Mouse (Mus musculus) limb, embryonic 14.5 days (tissue): ENCODE results near the gene Eif3j1. TPM values are rescaled to one million over a fixed set of nuclear protein-coding genes. Genes with fewer than 3 reads are reported as not detected.

Source experiments
- ATAC-seq: fragments of 200-750 bp; cut with Nextera tagmentation; 2 replicates; pipeline ENCODE4 v1.8.0; 2017; ENCODE audit warnings: low read depth, moderate number of reproducible peaks, moderate TSS enrichment; ENCODE audit not compliant: low FRiP score
- DNase-seq: peaks from one replicate; pipeline ENCODE4 v3.0.0-alpha.2; 2015; ENCODE audit warnings: low spot score
- H3K27ac ChIP-seq: fragments of 300-500 bp; sonication (generic); replicated peaks from 2 replicates; pipeline ENCODE4 v1.5.1; 2014; ENCODE audit warnings: low read depth, mild to moderate bottlenecking, low read length, moderate library complexity, mixed read lengths
- H3K27me3 ChIP-seq: fragments of 300-500 bp; sonication (generic); 2 replicates; pipeline ENCODE4 v1.6.1; 2014; ENCODE audit warnings: low read length, mixed read lengths; ENCODE audit not compliant: control insufficient read depth, insufficient read depth
- H3K36me3 ChIP-seq: fragments of 300-500 bp; sonication (generic); 2 replicates; pipeline ENCODE4 v1.6.1; 2014; ENCODE audit warnings: mild to moderate bottlenecking, low read length, moderate library complexity, mixed read lengths; ENCODE audit not compliant: control insufficient read depth, insufficient read depth
- H3K4me1 ChIP-seq: fragments of 300-500 bp; sonication (generic); 2 replicates; pipeline ENCODE4 v1.6.1; 2014; ENCODE audit warnings: antibody characterized with exemption, low read length, mixed read lengths; ENCODE audit not compliant: control insufficient read depth, insufficient read depth
- H3K4me2 ChIP-seq: fragments of 300-500 bp; sonication (generic); replicated peaks from 2 replicates; pipeline ENCODE4 v1.6.1; 2014; ENCODE audit warnings: low read depth, mild to moderate bottlenecking, low read length, moderate library complexity; ENCODE audit not compliant: severe bottlenecking
- H3K4me3 ChIP-seq: fragments of 300-500 bp; sonication (generic); replicated peaks from 2 replicates; pipeline ENCODE4 v1.5.1; 2014; ENCODE audit warnings: low read length
- H3K9ac ChIP-seq: fragments of 300-500 bp; sonication (generic); 2 replicates; pipeline ENCODE4 v1.6.1; 2014; ENCODE audit warnings: mild to moderate bottlenecking, low read depth, low read length, moderate library complexity; ENCODE audit not compliant: severe bottlenecking
- H3K9me3 ChIP-seq: fragments of 300-500 bp; sonication (generic); 2 replicates; pipeline ENCODE4 v1.6.1; 2016; ENCODE audit warnings: low read length; ENCODE audit not compliant: control insufficient read depth
- POLR2A ChIP-seq: fragments of 200-500 bp; IDR thresholded peaks from 2 replicates; pipeline ENCODE4 v1.8.0; 2012; ENCODE audit warnings: inconsistent platforms, mild to moderate bottlenecking, moderate library complexity, borderline replicate concordance; ENCODE audit not compliant: insufficient read depth, insufficient read length; ENCODE audit errors: extremely low read depth
- WGBS: fragments of 180-500 bp; shearing (Covaris S2); extraction: QIAGEN DNeasy Blood & Tissue Kit; methylation state at CpG from one replicate; pipeline ENCODE4 v1.1.7; 2014; 5-methylcytosine and 5-hydroxymethylcytosine counted together
- polyA plus RNA-seq, 2 experiments: library from polyadenylated mRNA; depleted of rRNA in 1 of 2; stranded (reverse) in 1 of 2; unstranded in 1 of 2; fragments of >200 nt; fragmentation: Nextera tagmentation in 1 of 2; extraction: Ambion mirVana in 1 of 2; gene quantifications; 2 replicates each; pipeline versions ENCODE4 v1.2.1 to v1.2.3; 2012 to 2014

Eif3j1 gene
- polyA plus RNA-seq (2012; rRNA removed) (13.7 and 17.9 TPM in 2 replicates), polyA plus RNA-seq (2014; fragmentation: Nextera tagmentation; extraction: Ambion mirVana) (11.0 and 12.1 TPM in 2 replicates)

DNA sequence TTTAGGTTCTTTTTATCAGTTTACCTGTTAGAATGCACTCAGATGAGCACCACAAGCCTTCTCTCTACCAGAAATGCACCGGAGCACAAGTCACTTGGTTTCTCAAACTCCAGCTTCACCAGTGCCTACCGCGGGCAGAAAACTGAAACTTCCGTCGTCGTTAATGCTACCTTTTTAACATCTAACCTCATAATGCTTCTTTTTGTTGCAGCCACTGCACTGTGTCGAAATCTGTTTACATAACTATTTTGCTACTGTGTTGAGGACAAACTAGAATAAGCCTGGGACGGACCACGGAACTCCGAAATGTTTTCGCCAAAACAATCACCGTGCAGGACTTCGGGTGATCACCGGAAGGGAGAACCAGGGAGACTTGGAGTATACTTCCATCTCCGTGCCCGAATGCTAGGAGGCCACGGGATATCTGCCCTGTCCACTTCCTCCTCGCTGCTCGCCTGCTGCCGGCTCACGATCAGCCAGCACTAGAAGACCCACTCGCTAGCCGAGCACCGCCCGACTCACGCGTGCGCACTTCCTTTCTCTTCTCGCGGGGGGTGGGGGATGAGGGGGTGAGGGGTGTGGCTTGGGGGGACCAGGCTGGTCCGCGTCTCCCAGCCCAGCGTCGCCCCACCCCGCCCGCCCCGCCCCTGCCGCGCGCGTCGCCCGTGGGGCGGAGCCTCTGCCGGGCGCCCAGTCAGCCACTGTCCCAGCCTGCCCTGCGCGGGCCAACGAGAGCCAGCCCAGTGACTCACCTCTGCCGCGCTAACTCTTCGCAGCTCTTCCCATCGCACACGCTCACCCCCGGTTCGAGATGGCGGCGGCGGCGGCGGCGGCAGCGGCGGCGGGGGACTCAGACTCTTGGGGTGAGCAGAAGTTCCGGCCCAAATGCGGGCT is at the start of gene Eif3j1:
Gene Eif3j1 (plus strand): TSS at position 685 of the 894 bp plus-strand sequence.
- Histone ChIP-seq H3K4me3 (peak within 1 kb of the TSS; percentile 81), H3K4me2 (peak within 1 kb of the TSS; percentile 65), H3K9me3 (no peaks in the 10 kb centered on the region), H3K27me3 (no peaks in the 10 kb centered on the region), H3K36me3 (peaks cover 10% of the 10 kb centered on the region), H3K9ac (peak within 1 kb of the TSS; percentile 90), H3K27ac (peak within 1 kb of the TSS; percentile 85), H3K4me1 (peaks cover 7% of the 10 kb centered on the region; the same call in 1 of the 2 replicates)
- DNase-seq: peak; percentile 94
- peak; percentile 98; the same call in 1 of the 2 replicates for TF ChIP-seq POLR2A
- peak; percentile 99 for ATAC-seq
- WGBS: under 1% methylated on average over 39 of the region's 67 CpGs

DNA sequence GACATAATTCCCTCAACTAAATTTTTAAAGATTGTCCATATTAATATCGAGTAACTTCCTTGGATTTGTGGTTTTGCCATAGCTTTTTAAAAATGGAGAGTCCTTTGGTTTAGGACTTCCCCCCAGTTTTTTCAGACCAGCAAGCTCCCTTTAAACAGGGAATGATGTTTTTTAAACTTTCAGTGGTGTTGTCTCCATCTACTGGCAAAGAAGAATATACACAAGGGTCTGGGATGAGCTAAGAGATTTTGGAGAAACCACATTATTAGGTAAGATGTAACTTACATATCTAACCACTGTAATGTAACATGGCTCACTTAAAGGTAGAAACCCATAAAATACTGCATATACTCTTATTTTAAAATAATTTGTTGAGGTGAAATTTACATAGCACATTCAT is 32.6 kb upstream of the Eif3j1 start:
- Histone ChIP-seq H3K27me3 (no peaks in the 10 kb centered on the region), H3K9me3 (no peaks in the 10 kb centered on the region), H3K27ac (no peak overlapping the region), H3K9ac (no peak overlapping the region), H3K4me3 (no peak overlapping the region), H3K36me3 (peaks cover 43% of the 10 kb centered on the region), H3K4me1 (no peaks in the 10 kb centered on the region), H3K4me2 (no peak overlapping the region)
- WGBS: 87% methylated on average over 1 of the region's 1 CpGs
- ATAC-seq (no peak), DNase-seq (no peak)
- no peak for TF ChIP-seq POLR2A

DNA sequence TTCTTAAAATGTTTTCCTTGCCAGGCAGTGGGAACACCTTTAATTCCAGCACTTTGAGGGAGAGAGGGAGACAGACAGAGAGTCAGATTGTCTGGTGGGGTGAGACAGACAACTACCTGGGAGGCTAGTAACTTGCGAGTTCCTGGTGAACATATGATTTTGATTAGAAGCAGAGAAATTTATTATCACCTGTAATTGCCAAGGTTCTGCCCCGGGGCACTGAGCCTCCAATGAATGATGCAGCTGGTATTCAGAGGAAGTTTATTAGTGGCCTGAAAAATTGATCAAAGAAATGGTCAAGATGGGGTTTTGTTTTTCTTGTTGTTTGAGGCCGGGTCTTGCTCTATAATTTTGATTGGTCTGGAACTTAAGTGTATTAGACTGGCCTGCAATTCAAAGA is 19.5 kb upstream of the Eif3j1 start:
- Histone ChIP-seq H3K9me3 (no peaks in the 10 kb centered on the region), H3K27ac (no peak overlapping the region), H3K4me1 (no peaks in the 10 kb centered on the region), H3K9ac (no peak overlapping the region), H3K36me3 (peaks cover 40% of the 10 kb centered on the region), H3K27me3 (no peaks in the 10 kb centered on the region), H3K4me2 (no peak overlapping the region), H3K4me3 (no peak overlapping the region)
- 30% methylated on average over 3 of the region's 3 CpGs for WGBS
- DNase-seq (no peak), ATAC-seq (no peak)
- no peak for TF ChIP-seq POLR2A

DNA sequence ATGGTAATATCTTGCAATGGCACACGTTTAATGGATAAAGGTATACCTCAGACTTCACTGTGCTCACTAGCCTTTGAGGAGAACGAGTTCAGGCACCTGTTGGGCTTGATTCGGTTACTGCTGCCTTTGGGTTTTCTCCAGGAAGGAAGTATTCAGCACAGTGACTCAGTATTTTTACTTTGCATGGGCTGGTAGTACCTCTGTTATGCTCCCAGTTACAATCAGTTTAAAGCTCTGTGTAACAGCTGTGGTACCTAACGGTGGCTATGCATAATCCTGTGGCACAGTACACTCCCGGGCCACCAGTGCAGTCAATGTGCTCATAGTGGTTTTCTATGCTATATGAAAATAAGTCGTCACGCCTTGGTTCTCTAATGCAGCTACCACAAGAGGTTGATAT is 16.9 kb upstream of the Eif3j1 start:
- ATAC-seq (no peak), DNase-seq (no peak)
- no peak for TF ChIP-seq POLR2A
- H3K4me3 ChIP-seq: no peak overlapping the region
- H3K27me3 ChIP-seq: no peaks in the 10 kb centered on the region
- no peak overlapping the region for H3K4me2 ChIP-seq
- H3K9me3 ChIP-seq: no peaks in the 10 kb centered on the region
- H3K36me3 ChIP-seq: peaks cover 39% of the 10 kb centered on the region
- H3K9ac ChIP-seq: no peak overlapping the region
- H3K4me1 ChIP-seq: no peaks in the 10 kb centered on the region
- no peak overlapping the region for H3K27ac ChIP-seq
- 61% methylated on average over 7 of the region's 7 CpGs for WGBS

DNA sequence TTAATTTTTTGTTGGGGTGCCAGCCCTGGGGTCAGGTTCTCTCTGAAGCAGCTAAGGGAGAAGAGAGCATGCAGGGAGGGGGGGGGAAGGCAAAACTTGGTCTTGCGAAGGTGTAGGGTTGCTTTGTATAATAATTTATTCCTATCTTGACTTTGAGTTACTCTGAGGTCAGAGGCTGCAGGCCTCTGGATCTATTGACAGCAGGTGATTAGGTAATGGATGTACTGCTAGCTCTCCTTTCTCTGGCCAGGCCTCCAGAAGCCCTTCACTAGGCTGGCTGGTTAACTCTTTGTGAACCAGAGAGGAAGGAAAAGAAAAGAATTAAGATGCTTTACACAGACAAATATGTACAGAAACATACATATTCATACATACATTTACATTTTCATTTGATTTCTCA is 9.6 kb upstream of the Eif3j1 start:
- no peaks in the 10 kb centered on the region for H3K9me3 ChIP-seq
- WGBS: 41% methylated on average over 1 of the region's 1 CpGs
- H3K36me3 ChIP-seq: peaks cover 11% of the 10 kb centered on the region; the same call in 1 of the 2 replicates
- no peaks in the 10 kb centered on the region for H3K4me1 ChIP-seq
- H3K27me3 ChIP-seq: no peaks in the 10 kb centered on the region
- no peak for ATAC-seq
- no peak for TF ChIP-seq POLR2A
- H3K4me2 ChIP-seq: no peak overlapping the region
- no peak for DNase-seq
- H3K9ac ChIP-seq: no peak overlapping the region
- H3K27ac ChIP-seq: no peak overlapping the region
- H3K4me3 ChIP-seq: no peak overlapping the region
